Mouse (Mus musculus) urinary bladder, postnatal 4 days (tissue): ENCODE measurements around the gene Rnase13.

Source experiments
- DNase-seq, 2 experiments: peaks; one replicate each; pipeline ENCODE4 v3.0.0; 2021 to 2022; ENCODE audit warnings: low spot score in 2 of 2

Rnase13 gene

GRCm38 (mm10) chr14:51877517-51877916 lies 45.1 kb downstream of the Rnase13 start:
- DNase-seq = no peak

- DNase-seq = no peak
Observed at GRCm38 (mm10) chr14:51871741-51872140, 50.8 kb downstream of the Rnase13 start.
